Mouse (Mus musculus) kidney, postnatal 36 days (tissue): ENCODE results near the gene C130050O18Rik.

Experiments used
- DNase-seq, 2 experiments: peaks; one replicate each; pipeline ENCODE4 v3.0.0; 2021 to 2022; ENCODE audit warnings: mixed read lengths in 2 of 2

The C130050O18Rik gene

GRCm38 (mm10) chr5:139464874-139465273 is 59.8 kb downstream of the C130050O18Rik start:
- DNase-seq, result no peak
